Mouse (Mus musculus): ENCODE data around the gene D430019H16Rik. TPM values are rescaled to one million over a fixed set of nuclear protein-coding genes. Genes with fewer than 3 reads are reported as not detected.

D430019H16Rik gene
- polyA plus RNA-seq, 1 experiment from 2014 or later, result 0.93 TPM

DNA sequence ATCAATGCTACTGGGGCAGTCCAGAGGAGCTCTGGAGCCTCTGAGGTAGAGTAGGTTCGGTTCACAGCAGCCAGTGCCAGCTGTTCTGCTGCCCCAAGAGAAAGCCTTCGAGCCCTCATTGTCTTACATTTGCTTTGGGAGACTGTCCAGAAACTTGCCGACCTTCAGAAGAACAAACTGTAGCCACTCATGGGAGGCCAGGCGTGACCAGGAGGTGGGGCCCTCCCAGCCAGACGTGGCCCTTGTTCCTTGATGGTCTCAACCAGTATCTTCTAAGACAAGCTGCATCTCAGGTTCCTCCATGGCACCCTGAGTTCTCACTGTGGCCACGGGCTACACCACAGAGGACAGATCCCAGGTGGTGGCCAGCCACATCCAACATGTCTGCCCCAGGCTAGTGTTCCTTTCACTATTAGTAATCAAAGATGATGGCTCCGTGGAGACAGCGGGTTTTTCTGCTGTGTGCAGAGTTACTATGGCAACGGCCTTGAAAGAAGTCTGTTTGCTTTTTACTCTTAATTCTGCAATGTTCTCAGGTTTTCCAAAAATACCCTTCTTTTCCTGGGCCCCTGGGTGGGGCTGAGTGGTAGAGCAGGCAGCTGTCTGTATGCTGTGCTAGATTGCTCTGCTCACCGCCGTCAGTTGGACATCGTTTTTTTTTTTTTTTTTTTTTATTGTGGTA, 21.7 kb downstream of the D430019H16Rik start:
- 77% methylated on average over 12 of the region's 12 CpGs for WGBS
- no peaks in the 10 kb centered on the region for H3K36me3 ChIP-seq (ENCODE audit: control insufficient read depth, insufficient read depth, low read length)
- H3K4me3 ChIP-seq (ENCODE audit: low read depth, low read length), result no peak overlapping the region
- no peak overlapping the region for H3K9ac ChIP-seq (ENCODE audit: low read depth, low read length)
- DNase-seq (ENCODE audit: low spot score) (no peak), ATAC-seq (replicated peaks; ENCODE audit: low FRiP score) (no peak)
- no peak overlapping the region for H3K27ac ChIP-seq (ENCODE audit: low read depth, low read length)
- no peaks in the 10 kb centered on the region for H3K27me3 ChIP-seq (replicated peaks; ENCODE audit: control insufficient read depth, insufficient read depth, low read length)
- no peaks in the 10 kb centered on the region for H3K9me3 ChIP-seq (ENCODE audit: control insufficient read depth, low read length)
- no peaks in the 10 kb centered on the region for H3K4me1 ChIP-seq (replicated peaks; ENCODE audit: control insufficient read depth, insufficient read depth, low read length)
- no peak overlapping the region for H3K4me2 ChIP-seq

DNA sequence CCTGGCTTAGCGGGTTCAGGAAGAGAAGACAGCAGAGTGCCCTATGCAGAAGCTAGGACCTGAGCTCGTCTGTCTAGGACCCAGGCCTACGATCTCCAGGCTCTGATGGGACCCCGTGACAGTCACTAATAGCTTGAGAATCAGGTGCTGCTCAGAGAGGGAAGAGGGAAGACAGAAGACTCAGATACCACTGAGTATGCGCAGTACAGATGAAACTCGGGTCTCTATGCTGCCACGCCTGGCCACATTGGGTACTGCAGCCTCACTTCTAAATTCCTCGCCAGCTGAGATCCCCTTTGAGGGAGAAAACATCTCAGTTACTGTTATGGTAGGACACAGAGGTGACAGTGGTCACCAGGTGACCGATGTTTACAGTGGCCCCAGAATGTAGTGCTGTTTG, 22.8 kb downstream of the D430019H16Rik start:
- no peak overlapping the region for H3K4me3 ChIP-seq (ENCODE audit: low read depth, low read length)
- WGBS, result 31% methylated on average over 9 of the region's 9 CpGs
- H3K27ac ChIP-seq (ENCODE audit: low read depth, low read length), result no peak overlapping the region
- DNase-seq (ENCODE audit: low spot score), result peak; percentile 41
- H3K36me3 ChIP-seq (ENCODE audit: control insufficient read depth, insufficient read depth, low read length), result no peaks in the 10 kb centered on the region
- H3K27me3 ChIP-seq (replicated peaks; ENCODE audit: control insufficient read depth, insufficient read depth, low read length), result no peaks in the 10 kb centered on the region
- no peak overlapping the region for H3K4me2 ChIP-seq
- H3K9me3 ChIP-seq (ENCODE audit: control insufficient read depth, low read length), result no peaks in the 10 kb centered on the region
- no peaks in the 10 kb centered on the region for H3K4me1 ChIP-seq (replicated peaks; ENCODE audit: control insufficient read depth, insufficient read depth, low read length)
- ATAC-seq (replicated peaks; ENCODE audit: low FRiP score), result peak; percentile 41; the same call in 1 of the 2 replicates
- no peak overlapping the region for H3K9ac ChIP-seq (ENCODE audit: low read depth, low read length)

DNA sequence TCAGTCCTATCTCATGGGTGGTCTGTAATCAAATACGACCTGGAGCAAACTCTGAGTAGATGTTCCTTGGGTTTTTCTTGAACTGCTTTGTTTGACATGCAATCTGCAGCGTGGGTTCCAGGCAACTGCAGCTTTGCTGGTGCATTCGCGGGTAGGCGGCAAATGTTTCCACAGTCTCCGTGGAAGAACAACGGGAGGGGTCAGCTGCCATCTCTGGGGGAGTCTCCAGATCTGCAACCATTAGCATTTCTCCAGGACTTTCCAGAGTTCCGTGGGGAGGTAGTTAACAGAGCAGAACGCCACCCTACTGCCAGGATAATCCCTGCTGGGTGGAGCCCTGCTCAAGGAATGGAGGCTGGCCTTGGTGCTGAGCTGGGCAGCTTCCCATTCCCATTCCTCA, 23.3 kb downstream of the D430019H16Rik start:
- Histone ChIP-seq H3K4me3 (ENCODE audit: low read depth, low read length) (no peak overlapping the region), H3K9me3 (ENCODE audit: control insufficient read depth, low read length) (no peaks in the 10 kb centered on the region), H3K36me3 (ENCODE audit: control insufficient read depth, insufficient read depth, low read length) (no peaks in the 10 kb centered on the region), H3K27ac (ENCODE audit: low read depth, low read length) (no peak overlapping the region), H3K9ac (ENCODE audit: low read depth, low read length) (no peak overlapping the region), H3K27me3 (replicated peaks; ENCODE audit: control insufficient read depth, insufficient read depth, low read length) (no peaks in the 10 kb centered on the region), H3K4me2 (no peak overlapping the region), H3K4me1 (replicated peaks; ENCODE audit: control insufficient read depth, insufficient read depth, low read length) (no peaks in the 10 kb centered on the region)
- DNase-seq (ENCODE audit: low spot score), result no peak
- ATAC-seq (replicated peaks; ENCODE audit: low FRiP score), result no peak
- WGBS, result 60% methylated on average over 9 of the region's 9 CpGs

DNA sequence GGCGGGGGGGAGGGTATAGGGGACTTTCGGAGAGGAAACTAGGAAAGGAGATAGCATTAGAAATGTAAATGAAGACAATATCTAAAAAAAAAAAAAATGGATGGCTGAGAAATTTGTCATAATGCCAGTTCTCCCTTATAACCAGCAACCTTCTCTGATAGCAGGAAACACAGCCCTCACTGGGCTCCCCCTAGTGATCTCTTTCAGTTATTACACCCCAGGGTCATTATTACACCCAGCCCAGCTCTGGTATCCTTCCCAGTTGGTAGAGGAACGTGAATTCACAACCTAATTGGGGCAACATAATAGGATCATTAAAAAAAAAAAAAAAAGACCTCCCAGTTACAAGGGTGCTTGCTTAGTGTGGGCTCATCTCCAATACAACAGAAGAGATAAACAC, 29.8 kb downstream of the D430019H16Rik start:
- DNase-seq (ENCODE audit: low spot score) (no peak), ATAC-seq (replicated peaks; ENCODE audit: low FRiP score) (0 out of 2 replicates have a peak, but pooled peaks have one; percentile 45)
- Histone ChIP-seq H3K4me3 (ENCODE audit: low read depth, low read length) (no peak overlapping the region), H3K36me3 (ENCODE audit: control insufficient read depth, insufficient read depth, low read length) (no peaks in the 10 kb centered on the region), H3K27me3 (replicated peaks; ENCODE audit: control insufficient read depth, insufficient read depth, low read length) (no peaks in the 10 kb centered on the region), H3K27ac (ENCODE audit: low read depth, low read length) (no peak overlapping the region), H3K9ac (ENCODE audit: low read depth, low read length) (no peak overlapping the region), H3K9me3 (ENCODE audit: control insufficient read depth, low read length) (no peaks in the 10 kb centered on the region), H3K4me1 (replicated peaks; ENCODE audit: control insufficient read depth, insufficient read depth, low read length) (no peaks in the 10 kb centered on the region), H3K4me2 (no peak overlapping the region)
- WGBS, result 49% methylated on average over 3 of the region's 3 CpGs

DNA sequence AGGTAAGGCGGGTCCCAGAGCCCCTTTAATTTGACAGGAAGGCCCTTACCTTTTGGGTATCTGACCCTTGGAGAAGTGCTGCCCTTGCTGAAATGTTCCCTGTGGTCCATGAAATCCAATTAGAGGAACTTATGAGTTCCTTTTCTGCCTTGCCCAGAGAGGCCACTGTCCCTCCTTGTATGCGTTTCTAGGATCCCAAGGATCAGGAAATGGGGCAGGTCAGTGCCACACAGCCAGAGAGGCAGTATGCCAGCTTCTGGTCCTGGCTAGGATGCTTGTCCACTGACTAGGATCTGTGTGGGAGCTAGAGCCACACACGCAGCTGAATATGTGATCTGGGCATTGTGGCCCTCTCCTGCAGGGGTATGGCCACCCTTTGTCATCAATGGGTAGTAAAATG, 36.6 kb downstream of the D430019H16Rik start:
- DNase-seq (ENCODE audit: low spot score) (no peak), ATAC-seq (replicated peaks; ENCODE audit: low FRiP score) (no peak)
- Histone ChIP-seq H3K9me3 (ENCODE audit: control insufficient read depth, low read length) (no peaks in the 10 kb centered on the region), H3K4me2 (no peak overlapping the region), H3K36me3 (ENCODE audit: control insufficient read depth, insufficient read depth, low read length) (no peaks in the 10 kb centered on the region), H3K4me1 (replicated peaks; ENCODE audit: control insufficient read depth, insufficient read depth, low read length) (no peaks in the 10 kb centered on the region), H3K9ac (ENCODE audit: low read depth, low read length) (no peak overlapping the region), H3K4me3 (ENCODE audit: low read depth, low read length) (no peak overlapping the region), H3K27ac (ENCODE audit: low read depth, low read length) (no peak overlapping the region), H3K27me3 (replicated peaks; ENCODE audit: control insufficient read depth, insufficient read depth, low read length) (no peaks in the 10 kb centered on the region)
- WGBS, result 72% methylated on average over 3 of the region's 3 CpGs

DNA sequence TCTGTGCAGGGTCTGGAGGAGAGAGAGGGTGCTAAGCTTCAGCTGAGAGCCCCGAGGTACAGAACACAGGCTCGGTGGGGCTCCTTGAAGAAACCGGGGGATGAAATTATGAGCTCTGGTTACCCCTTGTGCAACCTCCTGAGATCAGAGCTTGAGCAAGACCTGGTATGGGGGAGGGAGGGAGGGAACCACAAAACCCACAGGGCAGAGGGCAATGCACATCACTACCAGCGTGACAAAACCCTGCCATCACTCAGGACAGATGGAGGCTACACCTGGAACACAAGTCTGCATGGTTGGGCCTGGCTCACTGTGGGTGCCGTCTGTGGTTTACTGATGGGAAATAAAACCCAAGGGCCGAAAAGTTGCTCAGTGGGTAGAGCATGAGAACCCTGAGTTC, 37.1 kb downstream of the D430019H16Rik start:
- DNase-seq (ENCODE audit: low spot score), result no peak
- no peak overlapping the region for H3K4me2 ChIP-seq
- WGBS, result 61% methylated on average over 6 of the region's 6 CpGs

DNA sequence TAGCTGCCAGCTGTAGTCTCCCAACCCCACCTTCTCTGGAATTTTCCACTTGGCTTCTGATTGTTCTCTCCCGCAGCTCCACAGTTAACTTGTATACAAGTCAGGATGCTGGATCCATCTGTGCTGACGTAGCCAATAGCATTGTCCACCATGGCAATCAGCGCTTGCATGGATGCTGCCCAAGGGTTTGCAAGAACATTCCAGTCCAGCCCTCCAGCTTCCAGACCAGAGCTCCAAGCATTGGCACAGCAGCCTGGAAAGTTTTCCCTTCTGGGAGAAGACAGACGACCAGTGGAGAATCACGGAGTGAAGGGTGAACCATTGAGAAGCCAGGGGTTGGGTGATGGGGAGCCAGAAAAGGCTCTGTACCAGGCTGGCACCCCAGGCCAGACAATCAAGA, 41.1 kb downstream of the D430019H16Rik start:
- Histone ChIP-seq H3K4me2 (no peak overlapping the region), H3K4me3 (ENCODE audit: low read depth, low read length) (no peak overlapping the region), H3K9ac (ENCODE audit: low read depth, low read length) (no peak overlapping the region), H3K36me3 (ENCODE audit: control insufficient read depth, insufficient read depth, low read length) (no peaks in the 10 kb centered on the region), H3K27me3 (replicated peaks; ENCODE audit: control insufficient read depth, insufficient read depth, low read length) (no peaks in the 10 kb centered on the region), H3K4me1 (replicated peaks; ENCODE audit: control insufficient read depth, insufficient read depth, low read length) (no peaks in the 10 kb centered on the region), H3K9me3 (ENCODE audit: control insufficient read depth, low read length) (no peaks in the 10 kb centered on the region), H3K27ac (ENCODE audit: low read depth, low read length) (no peak overlapping the region)
- ATAC-seq (replicated peaks; ENCODE audit: low FRiP score) (no peak), DNase-seq (ENCODE audit: low spot score) (no peak)
- 74% methylated on average over 5 of the region's 5 CpGs for WGBS

More for the DNA sequence above, 37.1 kb downstream of the D430019H16Rik start:
- Histone ChIP-seq H3K4me3 (ENCODE audit: low read depth, low read length) (no peak overlapping the region), H3K27ac (ENCODE audit: low read depth, low read length) (no peak overlapping the region), H3K9ac (ENCODE audit: low read depth, low read length) (no peak overlapping the region), H3K27me3 (replicated peaks; ENCODE audit: control insufficient read depth, insufficient read depth, low read length) (no peaks in the 10 kb centered on the region), H3K4me1 (replicated peaks; ENCODE audit: control insufficient read depth, insufficient read depth, low read length) (no peaks in the 10 kb centered on the region), H3K36me3 (ENCODE audit: control insufficient read depth, insufficient read depth, low read length) (no peaks in the 10 kb centered on the region), H3K9me3 (ENCODE audit: control insufficient read depth, low read length) (no peaks in the 10 kb centered on the region)
- no peak for ATAC-seq (replicated peaks; ENCODE audit: low FRiP score)

DNA sequence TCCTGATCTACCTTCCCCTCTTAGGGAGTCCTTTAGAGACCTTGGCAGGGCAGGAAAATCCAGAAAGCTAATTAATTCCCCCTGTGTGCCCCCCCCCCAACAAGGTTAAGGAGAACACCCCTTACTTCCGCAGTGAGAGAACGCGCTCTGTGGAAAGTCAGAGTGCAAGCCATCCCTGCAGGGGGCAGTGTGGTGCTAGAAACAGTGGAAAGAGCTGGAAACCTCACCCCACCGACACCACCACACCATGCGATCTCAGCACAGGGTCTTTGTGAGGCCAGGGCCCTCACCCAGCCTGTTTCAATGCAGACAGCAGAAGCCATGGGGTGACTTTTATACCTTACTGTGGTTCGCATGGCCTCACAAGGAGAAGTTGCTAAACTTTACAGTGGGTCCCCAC, 44.2 kb downstream of the D430019H16Rik start:
- no peak overlapping the region for H3K4me3 ChIP-seq (ENCODE audit: low read depth, low read length)
- ATAC-seq (replicated peaks; ENCODE audit: low FRiP score) (no peak), DNase-seq (ENCODE audit: low spot score) (peak; percentile 60)
- H3K27ac ChIP-seq (ENCODE audit: low read depth, low read length), result no peak overlapping the region
- WGBS, result 14% methylated on average over 6 of the region's 6 CpGs
- no peaks in the 10 kb centered on the region for H3K9me3 ChIP-seq (ENCODE audit: control insufficient read depth, low read length)
- H3K4me2 ChIP-seq, result no peak overlapping the region
- H3K36me3 ChIP-seq (ENCODE audit: control insufficient read depth, insufficient read depth, low read length), result no peaks in the 10 kb centered on the region
- H3K27me3 ChIP-seq (replicated peaks; ENCODE audit: control insufficient read depth, insufficient read depth, low read length), result no peaks in the 10 kb centered on the region
- H3K9ac ChIP-seq (ENCODE audit: low read depth, low read length), result no peak overlapping the region
- no peaks in the 10 kb centered on the region for H3K4me1 ChIP-seq (replicated peaks; ENCODE audit: control insufficient read depth, insufficient read depth, low read length)

DNA sequence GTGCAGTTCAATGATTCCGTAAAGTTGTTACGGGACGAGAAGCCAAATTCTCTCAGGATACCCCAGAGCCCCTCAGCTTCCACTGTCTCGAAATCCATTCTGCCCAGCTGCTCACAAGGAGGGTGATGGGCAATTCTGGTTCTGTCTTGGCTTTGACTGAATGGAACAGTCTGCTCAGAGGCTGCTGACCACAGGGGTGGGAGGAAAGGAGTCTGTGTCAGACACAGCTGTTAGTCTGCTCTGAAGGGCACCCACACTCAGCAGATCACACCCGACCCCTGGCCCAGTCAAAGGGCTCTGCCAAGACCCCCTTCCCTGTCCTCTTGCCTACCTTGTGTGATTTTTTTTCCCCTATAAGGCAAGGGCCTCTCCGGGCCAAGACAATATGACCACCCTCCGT, 44.8 kb downstream of the D430019H16Rik start:
- no peak for ATAC-seq (replicated peaks; ENCODE audit: low FRiP score)
- H3K27me3 ChIP-seq (replicated peaks; ENCODE audit: control insufficient read depth, insufficient read depth, low read length), result no peaks in the 10 kb centered on the region
- 87% methylated on average over 7 of the region's 7 CpGs for WGBS
- no peak overlapping the region for H3K4me3 ChIP-seq (ENCODE audit: low read depth, low read length)
- no peak overlapping the region for H3K4me2 ChIP-seq
- no peak overlapping the region for H3K27ac ChIP-seq (ENCODE audit: low read depth, low read length)
- H3K9ac ChIP-seq (ENCODE audit: low read depth, low read length), result no peak overlapping the region
- no peak for DNase-seq (ENCODE audit: low spot score)
- H3K9me3 ChIP-seq (ENCODE audit: control insufficient read depth, low read length), result no peaks in the 10 kb centered on the region
- H3K36me3 ChIP-seq (ENCODE audit: control insufficient read depth, insufficient read depth, low read length), result no peaks in the 10 kb centered on the region
- H3K4me1 ChIP-seq (replicated peaks; ENCODE audit: control insufficient read depth, insufficient read depth, low read length), result no peaks in the 10 kb centered on the region
